Mouse (Mus musculus): ENCODE measurements around the gene Mlkl. TPM values are rescaled to one million over a fixed set of nuclear protein-coding genes. Genes with fewer than 3 reads are reported as not detected.
A peak's percentile ranks its signal among the peaks of the same experiment; 100 is the strongest.
"Not testable (repeated sequence)": the region's sequence is repeated elsewhere in the genome, so short reads cannot be mapped to it uniquely, and the experiment has no call there.

The Mlkl gene
- polyA plus RNA-seq, 1 experiment = 0.23 TPM

DNA sequence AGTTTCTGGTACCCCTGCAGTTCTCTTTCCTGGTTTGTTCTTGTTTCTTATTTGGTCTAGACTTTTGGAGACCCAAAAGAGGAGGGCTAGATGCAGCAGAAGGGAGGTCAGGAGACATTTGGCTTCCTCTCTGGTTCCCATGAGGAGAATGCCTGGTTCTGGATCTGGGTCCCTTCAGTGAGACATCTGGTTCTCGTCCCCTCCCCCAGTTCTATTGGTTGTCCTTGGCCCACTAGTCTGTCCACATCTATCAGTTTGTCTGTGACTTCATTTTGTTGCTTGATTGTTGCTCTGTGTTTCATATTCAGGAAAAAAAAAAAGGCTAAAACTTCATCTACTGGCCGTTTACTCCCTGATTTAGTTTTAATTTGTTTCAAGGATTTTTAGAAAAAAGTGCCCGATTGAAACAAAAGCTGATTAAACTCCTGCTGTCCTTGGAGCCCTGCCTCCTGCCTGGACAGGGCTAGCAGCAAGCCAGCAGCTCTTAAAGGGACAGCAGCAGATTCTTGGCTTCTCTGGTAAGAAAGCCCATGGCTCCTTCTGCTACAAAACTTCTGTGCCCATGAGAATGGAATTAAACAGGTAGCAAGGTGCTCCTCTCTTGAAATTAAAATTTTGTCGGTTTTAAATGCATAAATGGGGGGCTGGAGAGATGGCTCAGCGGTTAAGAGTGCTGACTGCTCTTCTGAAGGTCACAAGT lies 32.8 kb downstream of the Mlkl start:
- no peak for DNase-seq (ENCODE audit: low read depth)
- TF ChIP-seq CTCF (IDR thresholded peaks at IDR 0.05; ENCODE audit: borderline replicate concordance, extremely low read depth, insufficient read depth, insufficient read length) = no peak
- TF ChIP-seq POLR2A (IDR thresholded peaks at IDR 0.05; ENCODE audit: borderline replicate concordance, extremely low read depth, insufficient read depth, insufficient read length, poor library complexity, severe bottlenecking) = no peak

- no peak for TF ChIP-seq CTCF (IDR thresholded peaks at IDR 0.05; ENCODE audit: borderline replicate concordance, extremely low read depth, insufficient read depth, insufficient read length)
- no peak for TF ChIP-seq POLR2A (IDR thresholded peaks at IDR 0.05; ENCODE audit: borderline replicate concordance, extremely low read depth, insufficient read depth, insufficient read length, poor library complexity, severe bottlenecking)
These were observed 33.6 kb downstream of the Mlkl start for GRCm38 (mm10) chr8:111304359-111304758.

GRCm38 (mm10) chr8:111303076-111303803 lies 34.7 kb downstream of the Mlkl start:
- not testable (repeated sequence) for DNase-seq (ENCODE audit: low read depth)

More at GRCm38 (mm10) chr8:111304359-111304758, 33.6 kb downstream of the Mlkl start:
- no peak for DNase-seq (ENCODE audit: low read depth)

DNA sequence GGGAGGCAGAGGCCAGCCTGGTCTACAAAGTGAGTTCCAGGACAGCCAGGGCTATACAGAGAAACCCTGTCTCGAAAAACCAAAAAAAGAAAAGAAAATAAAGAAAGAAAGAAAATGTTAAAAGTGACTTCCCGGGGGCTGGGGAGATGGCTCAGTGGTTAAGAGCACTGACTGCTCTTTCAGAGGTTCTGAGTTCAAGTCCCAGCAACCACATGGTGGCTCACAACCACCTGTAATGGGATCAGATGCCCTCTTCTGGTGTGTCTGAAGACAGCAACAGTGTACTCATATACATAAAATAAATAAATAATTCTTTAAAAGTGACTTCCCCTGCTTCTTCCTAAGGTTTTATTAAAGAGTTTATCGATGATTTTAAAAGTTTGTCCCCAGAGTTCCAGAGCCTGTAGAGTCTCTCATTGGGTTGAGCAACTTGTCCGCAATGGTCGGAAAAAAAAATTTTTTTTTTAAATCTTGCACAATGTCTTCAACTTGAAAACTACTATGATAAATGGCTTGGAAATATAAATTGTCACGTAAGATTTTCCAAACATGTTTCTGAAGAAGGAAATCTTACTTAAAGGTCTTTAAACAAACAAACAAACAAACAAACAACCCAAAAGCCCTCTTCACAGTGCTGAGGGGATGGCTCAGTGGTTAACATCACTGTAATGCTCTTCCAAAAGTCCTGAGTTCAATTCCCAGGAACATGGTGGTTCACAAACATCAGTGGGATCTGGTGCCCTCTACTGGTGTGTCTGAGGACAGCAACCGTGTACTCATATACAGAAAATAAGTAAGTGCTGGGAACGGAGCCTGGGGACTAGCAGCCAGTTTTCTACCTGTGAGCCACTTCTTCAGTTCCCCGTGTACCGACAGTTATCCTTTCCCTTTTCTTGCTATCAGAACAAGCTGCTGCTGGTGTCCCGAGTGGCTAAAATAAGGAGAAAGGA lies 37.1 kb downstream of the Mlkl start:
- no peak for DNase-seq (ENCODE audit: low read depth)

GRCm38 (mm10) chr8:111299821-111300568 lies 38.0 kb downstream of the Mlkl start, which contains the start of gene Rfwd3:
Gene Rfwd3 (minus strand): TSS chr8:111300222.
- peak; percentile 100 for DNase-seq (ENCODE audit: low read depth)
- TF ChIP-seq POLR2A (IDR thresholded peaks at IDR 0.05; ENCODE audit: borderline replicate concordance, extremely low read depth, insufficient read depth, insufficient read length, poor library complexity, severe bottlenecking) (peak; percentile 83), CTCF (IDR thresholded peaks at IDR 0.05; ENCODE audit: borderline replicate concordance, extremely low read depth, insufficient read depth, insufficient read length) (no peak)

More for the DNA sequence above, 37.1 kb downstream of the Mlkl start:
- TF ChIP-seq CTCF (IDR thresholded peaks at IDR 0.05; ENCODE audit: borderline replicate concordance, extremely low read depth, insufficient read depth, insufficient read length) (peak; percentile 33; the same call in 1 of the 2 replicates), POLR2A (IDR thresholded peaks at IDR 0.05; ENCODE audit: borderline replicate concordance, extremely low read depth, insufficient read depth, insufficient read length, poor library complexity, severe bottlenecking) (no peak)

- TF ChIP-seq POLR2A (IDR thresholded peaks at IDR 0.05; ENCODE audit: borderline replicate concordance, extremely low read depth, insufficient read depth, insufficient read length, poor library complexity, severe bottlenecking) (no peak), CTCF (IDR thresholded peaks at IDR 0.05; ENCODE audit: borderline replicate concordance, extremely low read depth, insufficient read depth, insufficient read length) (no peak)
- DNase-seq (ENCODE audit: low read depth) = peak; percentile 38
These were observed 38.6 kb downstream of the Mlkl start for GRCm38 (mm10) chr8:111299363-111299820.

DNA sequence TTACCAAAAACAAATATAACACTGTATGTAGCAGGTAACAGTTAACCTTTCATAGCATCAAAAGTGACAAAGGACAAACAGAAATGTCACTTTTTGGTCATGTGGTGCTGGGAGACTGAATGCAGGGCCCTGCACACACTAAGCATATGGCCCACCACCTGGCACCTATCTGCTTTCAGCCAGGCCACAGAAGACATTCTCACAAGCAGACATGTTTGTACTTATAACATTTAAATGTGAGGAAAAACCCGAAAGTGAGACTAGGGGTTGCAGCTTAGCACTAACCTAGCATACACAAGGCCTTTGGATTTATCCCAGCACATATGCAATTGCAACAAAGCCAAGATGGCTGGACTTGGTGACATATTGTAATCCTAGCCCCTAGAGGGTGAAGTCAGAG lies 40.0 kb downstream of the Mlkl start:
- DNase-seq (ENCODE audit: low read depth) = peak; percentile 71
- TF ChIP-seq CTCF (IDR thresholded peaks at IDR 0.05; ENCODE audit: borderline replicate concordance, extremely low read depth, insufficient read depth, insufficient read length) (no peak), POLR2A (IDR thresholded peaks at IDR 0.05; ENCODE audit: borderline replicate concordance, extremely low read depth, insufficient read depth, insufficient read length, poor library complexity, severe bottlenecking) (no peak)

DNA sequence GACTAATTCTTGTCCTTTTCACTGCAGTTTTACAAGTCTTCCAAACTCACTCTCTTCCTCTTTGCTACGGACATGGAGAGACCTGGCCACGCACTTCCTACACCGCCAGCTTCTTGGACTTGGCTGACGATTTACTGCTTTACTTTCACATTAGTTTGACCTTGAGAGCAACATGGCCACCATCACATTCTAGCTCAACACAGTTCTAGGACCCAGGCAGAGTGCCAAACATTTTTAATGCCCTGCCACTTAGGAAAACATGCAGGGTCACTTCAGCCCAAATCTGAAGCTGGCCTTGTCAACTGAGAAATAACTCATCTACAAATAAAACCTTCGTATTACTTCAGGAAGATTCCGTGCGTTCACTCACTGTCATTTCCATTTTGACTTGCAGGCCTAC lies 46.2 kb downstream of the Mlkl start:
- no peak for DNase-seq (ENCODE audit: low read depth)
- no peak for TF ChIP-seq POLR2A (IDR thresholded peaks at IDR 0.05; ENCODE audit: borderline replicate concordance, extremely low read depth, insufficient read depth, insufficient read length, poor library complexity, severe bottlenecking)
- no peak for TF ChIP-seq CTCF (IDR thresholded peaks at IDR 0.05; ENCODE audit: borderline replicate concordance, extremely low read depth, insufficient read depth, insufficient read length)

GRCm38 (mm10) chr8:111290586-111290985 lies 47.4 kb downstream of the Mlkl start:
- no peak for DNase-seq (ENCODE audit: low read depth)
- TF ChIP-seq CTCF (IDR thresholded peaks at IDR 0.05; ENCODE audit: borderline replicate concordance, extremely low read depth, insufficient read depth, insufficient read length) = no peak
- no peak for TF ChIP-seq POLR2A (IDR thresholded peaks at IDR 0.05; ENCODE audit: borderline replicate concordance, extremely low read depth, insufficient read depth, insufficient read length, poor library complexity, severe bottlenecking)

DNA sequence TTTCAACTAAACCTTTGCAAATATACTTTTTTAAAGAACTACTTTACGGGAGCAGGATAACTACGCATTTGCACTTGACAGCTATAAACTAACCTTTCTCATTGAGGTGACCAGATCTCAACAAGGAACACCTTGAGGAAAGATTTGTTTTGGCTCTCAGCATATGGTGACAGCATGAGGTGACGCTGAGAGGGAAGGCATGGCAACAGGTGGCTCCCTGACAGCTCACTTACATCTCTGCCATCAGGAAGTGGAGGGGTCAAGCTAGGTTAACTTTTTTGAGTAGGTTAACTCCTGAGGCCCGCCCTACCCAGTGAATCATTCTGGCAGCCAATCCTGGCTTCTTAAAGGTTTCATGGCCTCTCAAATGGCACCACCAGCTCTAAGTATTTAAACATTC lies 52.4 kb downstream of the Mlkl start:
- DNase-seq (ENCODE audit: low read depth) = no peak
- TF ChIP-seq POLR2A (IDR thresholded peaks at IDR 0.05; ENCODE audit: borderline replicate concordance, extremely low read depth, insufficient read depth, insufficient read length, poor library complexity, severe bottlenecking) (no peak), CTCF (IDR thresholded peaks at IDR 0.05; ENCODE audit: borderline replicate concordance, extremely low read depth, insufficient read depth, insufficient read length) (no peak)
